Mouse (Mus musculus): ENCODE data around the gene Acss2.

DNA sequence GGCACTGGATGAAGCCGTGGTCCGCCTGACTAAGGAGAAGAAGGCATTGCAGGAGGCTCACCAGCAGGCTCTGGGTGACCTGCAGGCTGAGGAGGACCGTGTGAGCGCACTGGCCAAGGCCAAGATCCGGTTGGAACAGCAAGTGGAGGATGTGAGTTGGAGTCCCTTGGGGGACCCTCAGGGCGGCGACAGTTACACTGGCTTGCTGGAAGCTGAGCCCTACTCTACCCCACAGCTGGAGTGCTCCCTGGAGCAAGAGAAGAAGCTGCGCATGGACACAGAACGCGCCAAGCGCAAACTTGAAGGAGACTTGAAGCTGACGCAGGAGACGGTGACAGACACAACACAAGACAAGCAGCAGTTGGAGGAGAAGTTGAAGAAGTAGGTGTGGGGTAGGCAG, 110.8 kb downstream of the Acss2 start:
- TF ChIP-seq CTCF (IDR thresholded peaks at IDR 0.05; ENCODE audit: control insufficient read depth, insufficient read depth, insufficient replicate concordance, low read depth, low read length) = no peak
- TF ChIP-seq POLR2A (IDR thresholded peaks at IDR 0.05; ENCODE audit: control insufficient read depth, low read depth, low read length) = no peak
